Mouse (Mus musculus): ENCODE data around the gene Rsg1.
A peak's percentile ranks its signal among the peaks of the same experiment; 100 is the strongest.

The Rsg1 gene

GRCm38 (mm10) chr4:141274485-141275341 lies 61.0 kb downstream of the Rsg1 start:
- DNase-seq (ENCODE audit: inconsistent ontology term), result peak; percentile 93
